8 mouse cellular contexts compared by ENCODE assay signal in the genomic region with DNA sequence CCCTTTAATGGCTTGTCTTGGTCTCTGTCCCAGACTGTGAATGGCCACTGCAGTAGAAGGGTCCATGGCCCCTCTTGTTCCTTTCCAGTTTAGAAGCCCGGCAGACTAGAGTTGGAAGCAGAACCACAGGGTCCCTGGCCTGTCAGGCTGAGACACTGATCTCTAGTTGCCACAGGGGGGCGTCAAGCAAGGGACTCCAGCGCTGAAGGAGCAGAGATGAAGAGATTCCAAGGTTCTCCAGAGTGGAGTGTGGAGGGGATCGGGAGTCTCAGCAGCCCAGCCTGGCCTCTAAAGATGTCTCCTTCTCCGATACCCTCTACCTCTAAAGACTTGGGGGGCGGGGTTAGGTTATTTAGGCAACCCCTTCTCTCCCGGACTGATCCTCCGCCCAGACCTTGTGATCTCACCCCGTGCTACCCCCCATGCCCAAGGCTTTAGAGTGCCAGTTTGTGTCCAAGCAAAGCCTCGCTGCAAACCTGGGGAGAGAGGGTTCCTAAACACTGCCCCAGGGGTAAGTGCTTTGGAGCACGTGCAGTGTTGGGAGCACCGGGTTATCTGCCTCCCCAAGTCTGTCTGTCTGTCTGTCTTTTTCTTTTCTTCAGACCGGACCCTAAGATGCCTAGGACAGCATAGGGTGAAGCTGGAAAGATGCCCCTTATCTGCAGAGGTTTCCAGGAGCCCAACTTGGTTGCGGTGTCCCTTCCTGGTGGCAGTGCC. TPM values are rescaled to one million over a fixed set of nuclear protein-coding genes. Genes with fewer than 3 reads are reported as not detected.
A peak's percentile ranks its signal among the peaks of the same experiment; 100 is the strongest.
DNase-seq lines count a peak whose midpoint lies in the region; ATAC-seq and TF ChIP-seq lines count a peak whose summit lies in the region.

No protein-coding gene starts in this region.

- no peak overlapping the region for H3K27ac ChIP-seq in embryonic facial prominence, embryonic 15.5 days (replicated peaks)
- no peak overlapping the region for H3K27ac ChIP-seq in limb, embryonic 11.5 days (replicated peaks; ENCODE audit: low read depth, low read length)

- H3K4me3 ChIP-seq in E14TG2a.4 (replicated peaks; ENCODE audit: low read length), result peak overlapping the region; percentile 81
- peak overlapping the region; percentile 68 for H3K4me3 ChIP-seq in embryonic facial prominence, embryonic 15.5 days (replicated peaks)
- no peak overlapping the region for H3K4me3 ChIP-seq in limb, embryonic 11.5 days (ENCODE audit: low read depth, low read length)

- H3K9ac ChIP-seq in embryonic facial prominence, embryonic 15.5 days, result no peak overlapping the region
- H3K9ac ChIP-seq in limb, embryonic 11.5 days (ENCODE audit: low read length), result no peak overlapping the region

- no peak for ATAC-seq in embryonic facial prominence, embryonic 15.5 days (ENCODE audit: insufficient number of reproducible peaks, low FRiP score, low TSS enrichment, low read depth)
- ATAC-seq in limb, embryonic 11.5 days (ENCODE audit: insufficient number of reproducible peaks, low FRiP score, low TSS enrichment, low read depth), result no peak
- ATAC-seq in megakaryocyte progenitor cell, adult 5-6 weeks (replicated peaks; ENCODE audit: poor library complexity), result no peak

- peak overlapping the region; percentile 92 for H3K4me2 ChIP-seq in embryonic facial prominence, embryonic 15.5 days (replicated peaks)
- peak overlapping the region; percentile 91; the same call in 1 of the 2 replicates for H3K4me2 ChIP-seq in limb, embryonic 11.5 days (ENCODE audit: low read depth, severe bottlenecking)

- intact Hi-C loops in heart, postnatal 10 days (cut with DNase I), result no loop called here

- H3K36me3 ChIP-seq in E14TG2a.4 (ENCODE audit: insufficient read depth, low read length), result no peaks in the 10 kb centered on the region
- no peaks in the 10 kb centered on the region for H3K36me3 ChIP-seq in embryonic facial prominence, embryonic 15.5 days
- no peaks in the 10 kb centered on the region for H3K36me3 ChIP-seq in limb, embryonic 11.5 days (ENCODE audit: control insufficient read depth, insufficient read depth, low read length)

- TF ChIP-seq CTCF in E14TG2a.4 (conservative IDR thresholded peaks at IDR 0.05; ENCODE audit: low read length), result peak; percentile 35

- H3K4me1 ChIP-seq in E14TG2a.4 (replicated peaks; ENCODE audit: low read depth, low read length), result peaks cover 46% of the 10 kb centered on the region
- peaks cover 50% of the 10 kb centered on the region for H3K4me1 ChIP-seq in embryonic facial prominence, embryonic 15.5 days
- H3K4me1 ChIP-seq in limb, embryonic 11.5 days (ENCODE audit: control insufficient read depth, insufficient read depth, low read length), result peaks cover 32% of the 10 kb centered on the region

- DNase-seq in heart, adult 11 months, result peak; percentile 90
- no peak for DNase-seq in heart, postnatal 10 days
- peak; percentile 50 for DNase-seq in limb, embryonic 11.5 days (ENCODE audit: low spot score)
- peak; percentile 58 for DNase-seq in right cerebral cortex, postnatal 4 days
- DNase-seq in gastrocnemius, postnatal 4 days (ENCODE audit: low spot score in 2 of 2), result no peak

- WGBS in embryonic facial prominence, embryonic 15.5 days, result 4% methylated on average over 14 of the region's 14 CpGs
- WGBS in limb, embryonic 11.5 days, result 6% methylated on average over 14 of the region's 14 CpGs

- peaks cover 76% of the 10 kb centered on the region for H3K27me3 ChIP-seq in E14TG2a.4 (ENCODE audit: insufficient read depth, low read length)
- peaks cover 38% of the 10 kb centered on the region for H3K27me3 ChIP-seq in embryonic facial prominence, embryonic 15.5 days
- peaks cover 38% of the 10 kb centered on the region for H3K27me3 ChIP-seq in limb, embryonic 11.5 days (ENCODE audit: control insufficient read depth, insufficient read depth, low read length)

- no peaks in the 10 kb centered on the region for H3K9me3 ChIP-seq in E14TG2a.4 (ENCODE audit: low read length)
- H3K9me3 ChIP-seq in embryonic facial prominence, embryonic 15.5 days (replicated peaks), result no peaks in the 10 kb centered on the region
- H3K9me3 ChIP-seq in limb, embryonic 11.5 days (ENCODE audit: control insufficient read depth, low read length), result no peaks in the 10 kb centered on the region

RNA-seq across cellular contexts. Expression of gene Kif26a, which starts 2.7 kb away (rescaled TPM):
- 10 to 100 TPM; 33.4 to 33.5 TPM for total RNA-seq in heart, postnatal 10 days (2021)
- polyA plus RNA-seq in embryonic facial prominence, embryonic 15.5 days (2015; fragmentation: Nextera tagmentation; extraction: Ambion mirVana), result 7.9 and 9.5 TPM in 2 replicates
- polyA plus RNA-seq in limb, embryonic 11.5 days (2014; fragmentation: Nextera tagmentation; extraction: Ambion mirVana), result 2.8 and 3.5 TPM in 2 replicates
- total RNA-seq in megakaryocyte progenitor cell, adult 5-6 weeks (2015), result not detected in 2 replicates
- not detected in 2 replicates for total RNA-seq in megakaryocyte progenitor cell, adult 5-6 weeks (2017)
- 10 to 100 TPM; 14.5 to 15.8 TPM for total RNA-seq in gastrocnemius, postnatal 4 days (2021)

RNA-seq across cellular contexts. Expression of gene Aspg, which starts 36.8 kb away (rescaled TPM):
- 1 to 10 TPM; 1.5 to 2.9 TPM for total RNA-seq in heart, postnatal 10 days (2021)
- polyA plus RNA-seq in embryonic facial prominence, embryonic 15.5 days (2015; fragmentation: Nextera tagmentation; extraction: Ambion mirVana), result 4.8 and 6.2 TPM in 2 replicates
- polyA plus RNA-seq in limb, embryonic 11.5 days (2014; fragmentation: Nextera tagmentation; extraction: Ambion mirVana), result 1.6 and 2.0 TPM in 2 replicates
- not detected in 2 replicates for total RNA-seq in megakaryocyte progenitor cell, adult 5-6 weeks (2015)
- not detected in 2 replicates for total RNA-seq in megakaryocyte progenitor cell, adult 5-6 weeks (2017)
- total RNA-seq in gastrocnemius, postnatal 4 days (2021), result under 1 TPM; 0.32 to 0.62 TPM

Comparison
In these comparisons a context has a peak if more than half of its experiments do, and no peak if none do; other contexts are left out.
1. DNase-seq: peak in heart, adult 11 months (single experiment), limb, embryonic 11.5 days (single experiment) and right cerebral cortex, postnatal 4 days (single experiment); none in heart, postnatal 10 days (0 of 2) and gastrocnemius, postnatal 4 days (0 of 2).
2. RNA of gene Kif26a, which starts 2.7 kb away (total RNA-seq): 33.4 to 33.5 TPM in heart, postnatal 10 days and 14.5 to 15.8 TPM in gastrocnemius, postnatal 4 days; not detected in megakaryocyte progenitor cell, adult 5-6 weeks; every median in the first group is over 10 times any median in the second.